Mouse (Mus musculus) stomach, embryonic 15.5 days (tissue): ENCODE data around the gene Mcoln1. TPM values are rescaled to one million over a fixed set of nuclear protein-coding genes. Genes with fewer than 3 reads are reported as not detected.

ENCODE experiments used
- ATAC-seq: fragments of 200-750 bp; cut with Nextera tagmentation; 2 replicates; pipeline ENCODE4 v1.8.0; 2017; ENCODE audit warnings: low read depth, moderate number of reproducible peaks, moderate TSS enrichment; ENCODE audit not compliant: insufficient read depth, low FRiP score
- H3K27ac ChIP-seq: fragments of 300-500 bp; sonication (generic); 2 replicates; pipeline ENCODE4 v1.5.1; 2015; ENCODE audit warnings: mild to moderate bottlenecking, inconsistent platforms
- H3K27me3 ChIP-seq: fragments of 300-500 bp; sonication (generic); replicated peaks from 2 replicates; pipeline ENCODE4 v1.6.1; 2015; ENCODE audit warnings: inconsistent platforms
- H3K36me3 ChIP-seq: fragments of 300-500 bp; sonication (generic); 2 replicates; pipeline ENCODE4 v1.6.1; 2015; ENCODE audit warnings: inconsistent platforms
- H3K4me1 ChIP-seq: fragments of 300-500 bp; sonication (generic); 2 replicates; pipeline ENCODE4 v1.6.1; 2015; ENCODE audit warnings: inconsistent platforms
- H3K4me2 ChIP-seq: fragments of 300-500 bp; sonication (generic); 2 replicates; pipeline ENCODE4 v1.6.1; 2015; ENCODE audit warnings: mild to moderate bottlenecking, inconsistent platforms
- H3K4me3 ChIP-seq: fragments of 300-500 bp; sonication (generic); replicated peaks from 2 replicates; pipeline ENCODE4 v1.5.1; 2015; ENCODE audit warnings: inconsistent platforms
- H3K9ac ChIP-seq: fragments of 300-500 bp; sonication (generic); 2 replicates; pipeline ENCODE4 v1.6.1; 2015; ENCODE audit warnings: inconsistent platforms
- H3K9me3 ChIP-seq: fragments of 300-500 bp; sonication (generic); 2 replicates; pipeline ENCODE4 v1.6.1; 2016; ENCODE audit warnings: inconsistent platforms
- WGBS: fragments of 180-500 bp; shearing (Covaris S2); methylation state at CpG from one replicate; pipeline ENCODE4 v1.1.7; 2015; 5-methylcytosine and 5-hydroxymethylcytosine counted together
- polyA plus RNA-seq: library from polyadenylated mRNA; unstranded; fragments of >200 nt; fragmentation: Nextera tagmentation; extraction: Ambion mirVana; gene quantifications from 2 replicates; pipeline ENCODE4 v1.2.1, GENCODE M21; 2015

The Mcoln1 gene
- polyA plus RNA-seq, 1 experiment from 2014 or later: 48.5 TPM

GRCm38 (mm10) chr8:3507979-3508754 is 7.9 kb downstream of the Mcoln1 start:
- no peaks in the 10 kb centered on the region for H3K9me3 ChIP-seq
- H3K27me3 ChIP-seq: no peaks in the 10 kb centered on the region
- H3K4me1 ChIP-seq: no peaks in the 10 kb centered on the region
- peak; percentile 36; the same call in 1 of the 2 replicates for ATAC-seq
- no peak overlapping the region for H3K4me3 ChIP-seq
- 79% methylated on average over 6 of the region's 6 CpGs for WGBS
- no peak overlapping the region for H3K27ac ChIP-seq
- H3K36me3 ChIP-seq: peaks cover 26% of the 10 kb centered on the region
- H3K4me2 ChIP-seq: no peak overlapping the region
- no peak overlapping the region for H3K9ac ChIP-seq

DNA sequence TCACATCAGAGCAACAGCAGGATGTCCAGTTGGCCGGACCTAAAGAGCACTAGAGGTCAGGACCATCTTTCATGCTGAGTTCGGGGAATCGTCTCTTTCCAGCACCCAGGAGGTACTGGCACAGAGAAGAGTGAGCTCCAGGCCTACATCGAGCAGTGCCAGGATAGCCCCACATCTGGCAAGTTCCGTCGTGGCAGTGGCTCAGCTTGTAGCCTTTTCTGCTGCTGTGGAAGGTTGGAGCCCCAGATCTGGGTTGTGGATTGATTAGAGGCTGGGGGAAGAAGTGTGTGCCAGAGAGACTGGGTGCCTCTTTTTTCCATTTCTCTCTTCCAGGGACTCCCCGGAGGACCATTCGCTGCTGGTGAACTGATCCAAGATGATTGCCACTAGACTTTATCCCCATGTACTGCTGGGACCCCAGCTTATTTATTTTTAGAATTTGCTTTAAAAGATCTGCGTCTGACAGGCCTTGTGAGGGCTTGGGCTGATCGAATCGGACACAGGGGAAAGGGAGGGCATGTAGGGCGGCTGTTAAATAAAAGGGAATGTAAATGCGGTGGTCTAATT is 14.5 kb downstream of the Mcoln1 start:
- WGBS: 35% methylated on average over 13 of the region's 13 CpGs
- Histone ChIP-seq H3K36me3 (peaks cover 2% of the 10 kb centered on the region; the same call in 1 of the 2 replicates), H3K27ac (no peak overlapping the region), H3K4me3 (peak overlapping the region; percentile 67), H3K27me3 (no peaks in the 10 kb centered on the region), H3K4me2 (peak overlapping the region; percentile 98), H3K4me1 (peaks cover 5% of the 10 kb centered on the region; the same call in 1 of the 2 replicates), H3K9ac (no peak overlapping the region), H3K9me3 (no peaks in the 10 kb centered on the region)
- no peak for ATAC-seq

GRCm38 (mm10) chr8:3515260-3515671 is 15.0 kb downstream of the Mcoln1 start, which contains the start of gene Pnpla6:
Gene Pnpla6 (plus strand): TSS chr8:3515384.
- ATAC-seq: peak; percentile 75
- Histone ChIP-seq H3K4me2 (peak within 1 kb of the TSS; percentile 98), H3K27me3 (no peaks in the 10 kb centered on the region), H3K36me3 (no peaks in the 10 kb centered on the region), H3K4me3 (peak within 1 kb of the TSS; percentile 67), H3K4me1 (peaks cover 5% of the 10 kb centered on the region; the same call in 1 of the 2 replicates), H3K27ac (peak within 1 kb of the TSS; percentile 82), H3K9ac (peak within 1 kb of the TSS; percentile 44), H3K9me3 (no peaks in the 10 kb centered on the region)
- under 1% methylated on average over 25 of the region's 25 CpGs for WGBS

DNA sequence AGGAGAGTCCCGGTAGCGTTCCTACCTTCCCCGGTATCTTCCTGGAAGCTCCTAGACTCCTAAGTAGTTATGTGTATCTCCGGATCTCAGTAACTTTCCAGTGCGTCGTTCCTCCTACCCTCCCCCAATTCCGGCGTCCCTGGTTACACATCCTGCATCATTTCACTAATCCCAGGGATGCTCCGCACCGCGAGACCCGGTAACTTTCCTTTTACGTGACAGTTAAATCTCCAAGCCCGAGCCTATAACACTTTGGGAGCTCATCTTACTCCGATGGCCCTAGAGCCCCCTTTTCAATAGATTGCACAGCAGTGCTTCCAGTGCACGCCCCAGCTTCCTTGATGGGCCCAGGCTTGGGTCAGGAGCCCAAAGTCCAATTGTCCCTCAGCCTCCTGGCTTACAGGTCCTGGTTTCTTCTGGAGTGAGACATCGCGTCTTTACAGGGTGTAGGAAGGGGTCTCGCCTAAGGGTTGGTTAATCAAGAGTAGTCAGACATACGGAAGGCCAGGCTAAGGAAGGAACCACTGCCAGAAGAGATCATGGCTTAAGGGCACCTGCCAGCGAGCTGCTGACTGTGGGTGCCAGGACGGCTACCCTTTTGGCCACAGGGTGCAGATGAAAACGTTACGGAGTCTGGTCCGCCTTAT is 15.6 kb downstream of the Mcoln1 start:
- no peaks in the 10 kb centered on the region for H3K27me3 ChIP-seq
- H3K4me1 ChIP-seq: peaks cover 5% of the 10 kb centered on the region; the same call in 1 of the 2 replicates
- H3K36me3 ChIP-seq: no peaks in the 10 kb centered on the region
- WGBS: under 1% methylated on average over 25 of the region's 25 CpGs
- peak overlapping the region; percentile 98 for H3K4me2 ChIP-seq
- ATAC-seq: peak; percentile 4; the same call in 1 of the 2 replicates
- peak overlapping the region; percentile 82 for H3K27ac ChIP-seq
- no peaks in the 10 kb centered on the region for H3K9me3 ChIP-seq
- H3K9ac ChIP-seq: peak overlapping the region; percentile 44
- H3K4me3 ChIP-seq: peak overlapping the region; percentile 67

DNA sequence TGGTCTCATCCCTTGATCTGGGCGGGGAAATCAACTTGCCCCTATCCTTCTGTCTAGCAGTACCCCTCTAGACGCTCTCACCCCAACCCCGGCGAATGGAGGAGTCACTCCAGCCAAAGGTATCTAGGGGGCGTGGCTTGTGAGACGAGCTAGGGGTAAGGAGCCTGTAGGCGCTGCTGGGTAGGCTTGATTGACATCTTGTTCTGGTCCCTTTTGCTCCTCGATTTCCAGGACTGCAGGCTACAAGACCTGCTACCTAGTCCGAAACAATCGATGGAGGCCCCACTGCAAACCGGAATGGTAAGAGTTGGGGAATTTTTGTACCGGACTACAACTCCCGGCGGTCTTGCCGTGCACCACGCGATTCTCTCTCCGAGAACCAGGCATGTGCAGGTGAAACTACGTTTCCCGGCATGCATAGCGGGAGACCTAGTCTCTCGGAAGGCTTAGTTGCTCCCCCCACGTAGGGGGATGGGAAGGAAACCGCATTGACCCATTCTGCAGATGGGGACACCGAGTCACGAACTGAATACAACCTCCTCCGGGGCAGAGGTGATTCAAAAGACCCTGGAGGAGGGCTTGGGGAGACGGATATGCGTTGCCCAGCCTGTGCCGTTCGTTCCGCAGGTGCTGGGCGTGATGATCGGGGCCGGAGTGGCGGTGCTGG is 16.3 kb downstream of the Mcoln1 start:
- ATAC-seq: peak; percentile 85
- under 1% methylated on average over 36 of the region's 36 CpGs for WGBS
- Histone ChIP-seq H3K4me1 (peaks cover 5% of the 10 kb centered on the region; the same call in 1 of the 2 replicates), H3K9me3 (no peaks in the 10 kb centered on the region), H3K27me3 (no peaks in the 10 kb centered on the region), H3K27ac (peak overlapping the region; percentile 82), H3K9ac (peak overlapping the region; percentile 44), H3K4me2 (peak overlapping the region; percentile 98), H3K36me3 (no peaks in the 10 kb centered on the region), H3K4me3 (peak overlapping the region; percentile 67)

- ATAC-seq: no peak; the same call in 1 of the 2 replicates
- 4% methylated on average over 16 of the region's 16 CpGs for WGBS
- peak overlapping the region; percentile 82 for H3K27ac ChIP-seq
Observed at GRCm38 (mm10) chr8:3517117-3517495, 16.8 kb downstream of the Mcoln1 start.

GRCm38 (mm10) chr8:3522007-3522697 is 21.9 kb downstream of the Mcoln1 start:
- no peaks in the 10 kb centered on the region for H3K27me3 ChIP-seq
- no peak overlapping the region for H3K4me3 ChIP-seq
- no peaks in the 10 kb centered on the region for H3K9me3 ChIP-seq
- H3K4me1 ChIP-seq: no peaks in the 10 kb centered on the region; the same call in 1 of the 2 replicates
- WGBS: 87% methylated on average over 13 of the region's 13 CpGs
- no peak overlapping the region for H3K9ac ChIP-seq
- peak; percentile 92 for ATAC-seq
- peaks cover 29% of the 10 kb centered on the region for H3K36me3 ChIP-seq
- no peak overlapping the region for H3K4me2 ChIP-seq
- H3K27ac ChIP-seq: no peak overlapping the region

More at GRCm38 (mm10) chr8:3517117-3517495, 16.8 kb downstream of the Mcoln1 start:
- Histone ChIP-seq H3K27me3 (no peaks in the 10 kb centered on the region), H3K9me3 (no peaks in the 10 kb centered on the region), H3K9ac (peak overlapping the region; percentile 9; the same call in 1 of the 2 replicates), H3K4me3 (peak overlapping the region; percentile 67), H3K4me1 (peaks cover 5% of the 10 kb centered on the region; the same call in 1 of the 2 replicates), H3K36me3 (no peaks in the 10 kb centered on the region), H3K4me2 (peak overlapping the region; percentile 98)

- Histone ChIP-seq H3K4me3 (no peak overlapping the region), H3K36me3 (peaks cover 20% of the 10 kb centered on the region), H3K27me3 (no peaks in the 10 kb centered on the region), H3K27ac (no peak overlapping the region), H3K9ac (no peak overlapping the region), H3K4me1 (no peaks in the 10 kb centered on the region), H3K4me2 (no peak overlapping the region), H3K9me3 (no peaks in the 10 kb centered on the region)
- ATAC-seq: no peak
- 85% methylated on average over 5 of the region's 5 CpGs for WGBS
Observed at GRCm38 (mm10) chr8:3530816-3531215, 30.6 kb downstream of the Mcoln1 start.

DNA sequence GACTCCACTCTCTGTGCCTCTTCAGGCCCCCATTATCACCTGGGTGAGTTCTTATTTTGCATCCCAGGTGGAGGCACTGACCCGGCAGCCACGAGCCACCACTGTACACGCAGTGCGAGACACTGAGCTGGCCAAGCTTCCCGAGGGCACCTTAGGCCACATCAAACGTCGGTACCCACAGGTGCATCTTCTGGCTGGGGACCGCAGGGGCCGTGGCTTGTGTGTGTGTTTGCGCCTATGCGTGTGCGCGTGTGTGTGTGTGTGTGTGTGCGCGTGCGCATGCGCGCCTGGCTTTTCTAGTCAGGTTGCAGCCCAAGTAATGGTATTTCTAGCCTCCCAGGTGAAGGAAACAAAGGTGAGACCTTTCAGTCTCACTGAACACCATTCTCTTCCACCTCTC is 31.7 kb downstream of the Mcoln1 start:
- H3K9me3 ChIP-seq: no peaks in the 10 kb centered on the region
- no peak overlapping the region for H3K4me3 ChIP-seq
- H3K27me3 ChIP-seq: no peaks in the 10 kb centered on the region
- H3K36me3 ChIP-seq: peaks cover 16% of the 10 kb centered on the region
- WGBS: 94% methylated on average over 18 of the region's 18 CpGs
- no peaks in the 10 kb centered on the region for H3K4me1 ChIP-seq
- H3K9ac ChIP-seq: no peak overlapping the region
- H3K27ac ChIP-seq: no peak overlapping the region
- H3K4me2 ChIP-seq: no peak overlapping the region
- ATAC-seq: no peak

DNA sequence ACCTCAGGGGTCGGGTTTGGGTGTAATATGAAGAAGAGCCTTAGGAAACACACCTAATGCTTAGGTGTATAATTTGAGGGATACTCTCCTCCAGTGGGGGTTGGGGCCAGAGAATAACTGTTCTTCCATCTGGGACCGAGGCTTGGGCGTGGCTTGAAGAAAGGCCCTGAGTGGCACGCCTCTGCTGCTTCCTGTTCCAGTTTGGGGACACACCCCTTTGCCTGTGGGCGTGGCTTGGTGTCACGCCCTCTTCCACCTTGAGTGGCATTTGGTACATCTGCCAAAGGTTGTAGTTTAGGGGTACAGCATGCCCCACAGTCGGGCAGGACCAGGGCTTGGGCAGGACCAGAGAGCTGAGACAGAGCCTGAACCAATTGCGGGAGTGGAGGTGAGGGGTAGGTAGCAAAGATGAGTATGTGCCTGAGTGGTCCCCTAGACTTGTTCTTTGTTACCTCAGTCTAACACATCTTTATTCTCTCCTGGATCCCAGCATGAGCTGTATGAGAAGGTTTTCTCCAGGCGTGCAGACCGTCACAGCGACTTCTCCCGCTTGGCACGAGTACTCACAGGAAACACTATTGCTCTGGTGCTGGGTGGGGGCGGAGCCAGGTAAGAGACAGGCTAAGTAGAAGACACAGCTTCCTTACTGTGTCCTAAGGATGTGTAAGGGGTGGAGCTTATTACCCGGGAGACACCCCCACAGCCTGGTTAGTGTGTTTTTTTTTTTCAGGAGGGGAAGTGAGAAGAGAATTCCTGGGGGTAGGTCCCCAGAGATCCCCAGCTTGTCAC is 36.0 kb downstream of the Mcoln1 start:
- Histone ChIP-seq H3K27ac (no peak overlapping the region), H3K27me3 (no peaks in the 10 kb centered on the region), H3K4me2 (no peak overlapping the region), H3K4me3 (no peak overlapping the region), H3K4me1 (no peaks in the 10 kb centered on the region), H3K9me3 (no peaks in the 10 kb centered on the region), H3K36me3 (peaks cover 33% of the 10 kb centered on the region), H3K9ac (no peak overlapping the region)
- 62% methylated on average over 15 of the region's 15 CpGs for whole genome bisulfite sequencing
- ATAC-seq: 0 out of 2 replicates have a peak, but pooled peaks have one; percentile 32
